Mouse (Mus musculus): ENCODE measurements at regions not wholly inside any gene's neighbourhood (a gene's known extent, or its start where the extent isn't known, plus 50 kb on each side); places are given as distances from the start of the nearest gene placed in this dataset.

DNA sequence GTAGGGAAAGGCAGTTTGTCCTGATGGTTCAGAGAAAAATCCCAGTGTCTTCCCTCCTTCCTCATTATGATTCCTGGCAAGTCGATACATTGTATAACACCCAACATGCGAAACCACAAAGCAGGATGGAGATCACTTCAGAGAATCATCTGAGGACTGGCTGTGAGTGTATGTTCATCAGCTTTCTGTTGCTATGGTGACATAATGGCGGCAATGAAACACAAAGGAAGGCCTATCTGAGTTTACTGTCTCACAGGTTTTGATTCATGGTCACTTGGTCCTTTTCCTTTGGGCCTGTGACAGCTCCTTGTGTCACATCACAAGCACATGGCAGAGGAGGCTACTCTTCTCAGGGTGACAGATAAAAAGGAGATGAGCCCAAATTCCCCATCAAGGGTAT lies 173.5 kb upstream of the Sp4 start:
- TF ChIP-seq CTCF (IDR thresholded peaks at IDR 0.05; ENCODE audit: low read depth, low read length) (no peak), POLR2A (IDR thresholded peaks at IDR 0.05; ENCODE audit: extremely low read depth, insufficient read depth, low read length) (no peak)

Measured in liver, adult 2 months (tissue).